Mouse (Mus musculus): ENCODE results near the gene Olfr308.
"Not testable (repeated sequence)": the region's sequence is repeated elsewhere in the genome, so short reads cannot be mapped to it uniquely, and the experiment has no call there.

Gene Olfr308

DNA sequence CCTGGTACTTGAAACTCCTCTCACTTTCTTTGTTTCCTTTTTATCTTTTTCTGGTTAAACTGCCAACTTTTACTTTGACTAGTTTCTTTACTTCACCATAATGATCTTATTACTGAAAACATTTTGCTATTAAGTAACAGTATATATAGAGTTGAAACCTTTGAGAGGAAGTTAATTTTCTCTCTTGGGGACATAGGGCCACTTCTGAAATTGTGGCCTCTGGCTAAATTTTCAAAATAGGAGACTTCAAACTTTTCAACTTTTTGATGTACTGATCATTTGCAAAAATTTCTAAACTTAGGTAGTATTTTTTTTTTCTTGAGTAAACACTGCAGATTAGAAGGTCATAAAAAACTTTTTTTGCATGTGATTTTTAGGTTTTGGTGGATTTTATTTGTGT, at the start of gene Olfr308:
TSS of gene Olfr308 (minus strand) at position 101 of the 400 bp plus-strand sequence.
- DNase-seq = no peak

DNA sequence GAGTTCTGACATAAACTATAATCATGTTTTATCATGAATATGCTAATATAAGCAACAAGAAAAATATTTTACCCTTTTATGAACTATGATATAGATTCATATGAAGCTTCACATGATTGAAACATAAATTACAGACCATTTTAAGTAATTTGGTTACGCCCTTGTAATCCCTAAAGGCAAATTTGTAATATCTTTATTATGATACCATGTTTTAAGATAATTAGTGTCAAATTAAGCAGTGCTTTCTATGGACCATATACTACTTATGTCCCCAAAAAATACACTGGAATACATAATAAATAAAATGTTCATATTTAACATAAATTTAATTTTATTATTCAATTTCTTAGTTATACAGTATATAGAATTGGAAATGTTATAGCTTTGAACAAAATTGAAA, 41.4 kb upstream of the Olfr308 start, which contains the start of gene Olfr305:
TSS of gene Olfr305 (minus strand) at position 101 of the 400 bp plus-strand sequence.
- DNase-seq = no peak

DNA sequence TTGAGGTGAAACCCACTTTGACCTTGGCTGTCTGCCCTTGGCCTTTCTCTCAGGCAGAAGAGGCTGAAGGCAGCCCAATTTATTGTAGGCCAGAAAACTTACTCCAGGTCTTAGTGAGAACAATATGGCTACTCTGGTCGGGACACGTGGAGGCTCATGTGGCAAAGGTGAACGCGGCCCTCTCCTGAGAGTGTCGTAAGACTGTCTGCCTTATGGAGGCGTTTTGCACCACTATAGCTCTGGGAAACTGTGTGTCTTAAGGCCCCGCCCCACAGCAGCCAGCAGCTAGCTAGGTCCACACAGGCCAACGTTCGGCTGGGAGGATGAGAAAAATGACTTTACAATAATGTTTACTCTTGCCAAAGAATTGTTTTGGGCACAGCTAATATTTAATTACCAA, 20.9 kb upstream of the Olfr308 start:
- DNase-seq = not testable (repeated sequence)

DNA sequence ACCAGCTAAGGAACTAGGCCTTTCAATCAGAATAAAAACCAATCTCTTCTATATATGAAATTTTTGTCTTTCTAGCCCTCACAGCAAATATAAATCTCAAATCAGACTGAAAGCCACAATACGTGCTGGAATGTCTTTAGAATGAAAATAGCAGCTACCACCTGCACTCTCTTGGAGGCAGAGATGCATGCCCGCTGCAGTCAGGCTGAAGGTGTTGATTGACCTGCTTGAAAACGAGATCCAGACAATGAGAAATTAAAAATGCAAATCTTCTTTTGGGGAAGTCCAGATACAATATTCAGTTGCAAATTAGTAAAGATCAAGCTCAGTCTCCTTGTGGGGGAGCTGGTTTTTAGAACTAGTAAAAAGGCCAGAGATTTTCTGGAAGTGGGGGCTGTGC, 18.8 kb upstream of the Olfr308 start:
- no peak for DNase-seq

DNA sequence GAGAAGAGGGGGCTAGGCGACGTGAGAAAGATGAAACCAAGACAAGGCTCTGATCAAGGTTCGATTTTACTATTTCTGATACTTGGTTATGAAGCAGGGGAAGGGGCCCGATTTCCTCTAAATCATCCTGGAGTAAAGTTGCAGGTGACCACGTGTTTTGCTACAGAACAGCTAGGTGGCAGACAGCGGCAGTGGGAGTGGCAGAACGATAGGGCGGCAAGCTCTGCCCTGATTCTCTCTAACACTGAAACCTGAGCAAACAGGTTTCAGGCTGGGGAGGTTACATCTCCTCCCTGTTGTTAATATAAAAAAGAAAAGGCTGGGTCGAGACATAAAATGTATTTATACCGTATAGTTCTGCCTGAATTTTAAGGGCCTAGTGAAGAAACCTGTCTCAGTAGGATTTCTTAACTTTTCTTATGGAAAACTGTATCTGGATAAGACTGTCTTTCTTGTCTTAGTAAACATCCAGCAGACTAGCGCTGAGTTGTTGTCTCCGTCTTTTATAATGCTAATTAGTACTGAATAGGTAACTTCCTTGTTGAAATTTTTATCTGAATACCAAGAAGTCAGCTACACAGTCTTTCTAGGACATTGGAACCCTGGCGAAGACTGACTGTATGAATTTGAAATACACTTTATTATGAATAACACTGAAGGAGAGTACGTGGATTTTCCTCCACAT, 17.6 kb upstream of the Olfr308 start:
- DNase-seq = no peak

DNA sequence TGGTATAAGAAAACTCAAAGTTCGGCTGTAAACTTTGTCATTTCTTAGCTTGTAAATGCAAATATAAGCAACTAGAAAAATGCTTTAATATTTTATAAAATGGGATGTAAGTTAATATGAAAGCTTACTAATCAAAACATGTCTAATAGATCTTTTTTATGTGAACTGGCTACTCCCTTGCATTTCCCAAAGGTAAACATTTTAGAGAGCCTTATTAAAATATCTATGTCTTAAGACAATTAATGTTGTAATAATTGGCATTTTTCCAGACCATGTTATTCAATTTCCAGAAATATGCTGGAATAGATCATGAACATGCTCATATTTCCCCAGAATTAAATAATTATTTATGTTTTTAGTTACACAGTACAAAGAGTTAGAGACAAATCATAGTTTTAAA, 12.1 kb upstream of the Olfr308 start, which contains the start of gene Olfr307:
TSS of gene Olfr307 (minus strand) at position 101 of the 400 bp plus-strand sequence.
- no peak for DNase-seq

DNA sequence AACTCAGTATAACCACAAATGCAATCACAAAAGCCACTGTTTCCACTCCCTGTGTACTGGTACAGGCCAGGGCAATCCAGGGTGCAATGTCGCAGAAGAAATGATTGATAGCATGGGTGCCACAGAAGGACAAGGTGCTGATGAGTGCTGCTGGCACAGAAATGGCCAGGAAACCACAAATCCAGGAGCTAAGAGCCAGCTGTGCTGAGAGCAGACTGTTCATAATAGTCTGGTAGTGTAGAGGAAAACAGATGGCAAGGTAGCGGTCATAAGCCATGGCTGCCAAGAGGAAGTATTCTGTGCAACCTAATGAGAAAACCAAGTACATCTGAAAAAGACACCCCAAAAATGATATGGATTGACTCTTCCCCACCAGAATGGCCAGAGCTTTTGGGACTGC, 4.1 kb downstream of the Olfr308 start:
- DNase-seq = no peak

DNA sequence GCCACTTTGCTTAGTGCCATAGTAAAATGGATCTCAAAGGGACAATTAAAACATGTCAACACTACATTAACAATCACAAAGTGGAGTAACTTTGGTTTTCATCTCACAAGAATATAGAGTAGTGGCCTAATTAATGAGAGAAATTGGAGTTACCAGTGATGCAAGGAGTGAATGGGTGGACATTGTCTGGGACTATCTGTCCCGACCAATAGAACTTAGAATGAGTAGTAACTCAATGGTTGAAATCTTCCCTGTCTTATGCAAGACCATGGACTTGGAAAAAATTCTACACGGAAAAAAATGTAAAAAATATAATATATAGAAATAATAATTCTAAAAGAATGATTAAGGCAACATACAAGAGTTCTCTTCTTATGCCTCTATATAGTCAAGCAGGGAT, 11.8 kb downstream of the Olfr308 start, which contains the start of gene Olfr309:
TSS of gene Olfr309 (minus strand) at position 101 of the 400 bp plus-strand sequence.
- DNase-seq = no peak

DNA sequence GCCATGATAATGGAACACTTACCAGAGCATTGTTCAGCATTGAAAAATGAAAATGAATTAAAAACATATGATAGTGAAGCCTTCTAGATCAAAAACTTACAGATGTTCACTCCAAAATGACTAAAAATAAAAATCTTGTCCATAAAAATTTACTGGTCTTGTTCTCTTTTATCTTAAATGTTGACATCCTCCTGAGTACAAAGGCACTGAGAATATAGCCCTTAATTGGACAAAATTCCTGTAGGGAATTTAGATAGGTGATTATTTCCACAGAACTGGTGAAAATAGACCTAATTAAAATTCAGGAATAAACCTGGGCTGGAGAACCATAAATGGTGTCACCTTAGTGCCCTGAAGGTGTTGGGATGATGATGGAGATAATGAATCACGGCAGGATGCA, 48.4 kb downstream of the Olfr308 start, which contains the start of gene Olfr310:
TSS of gene Olfr310 (minus strand) at position 101 of the 400 bp plus-strand sequence.
- DNase-seq = no peak
